Mouse (Mus musculus) right cerebral cortex, adult 2 months (tissue): Measurements from ENCODE around the gene Tat.
"Not testable (repeated sequence)": the region's sequence is repeated elsewhere in the genome, so short reads cannot be mapped to it uniquely, and the experiment has no call there.

ENCODE experiments used
- DNase-seq, 2 experiments: peaks; one replicate each; pipeline ENCODE4 v3.0.0; 2021 to 2022; ENCODE audit warnings: low spot score in 2 of 2

Tat gene

DNA sequence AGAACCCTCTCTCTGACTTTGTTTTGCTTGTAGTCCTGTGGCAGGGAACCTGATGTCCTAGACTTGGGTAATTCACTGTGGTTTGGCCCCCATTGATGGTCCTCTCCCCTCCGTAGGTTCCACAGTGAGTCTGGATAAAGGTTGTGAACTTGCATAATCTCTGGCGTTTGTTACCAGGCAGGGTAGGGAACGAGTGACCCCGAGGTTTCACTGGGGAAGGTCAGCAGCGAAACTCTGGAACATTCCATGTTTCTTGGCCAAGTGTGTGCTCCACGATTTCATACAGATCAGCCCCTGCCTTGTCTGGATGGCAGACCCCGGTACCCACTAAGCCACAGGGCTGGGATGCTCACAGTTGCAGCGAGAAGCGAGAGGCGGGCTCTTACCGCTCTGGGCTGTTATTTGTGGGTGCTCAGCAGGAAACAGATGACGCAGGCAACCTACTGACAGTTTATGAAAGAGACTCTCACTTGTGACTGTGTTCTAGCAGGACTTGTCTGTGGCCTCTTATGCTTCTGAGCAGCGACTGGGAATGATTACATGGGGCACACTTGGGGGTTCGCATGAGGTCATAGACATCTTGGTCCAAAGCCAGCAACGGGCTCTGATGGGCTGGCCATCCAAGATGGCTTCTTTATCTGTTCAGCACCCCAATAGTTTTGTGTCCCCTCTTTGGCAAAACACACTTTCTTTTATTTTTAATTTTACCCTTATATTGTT is 7.7 kb upstream of the Tat start:
- DNase-seq, result no peak

DNA sequence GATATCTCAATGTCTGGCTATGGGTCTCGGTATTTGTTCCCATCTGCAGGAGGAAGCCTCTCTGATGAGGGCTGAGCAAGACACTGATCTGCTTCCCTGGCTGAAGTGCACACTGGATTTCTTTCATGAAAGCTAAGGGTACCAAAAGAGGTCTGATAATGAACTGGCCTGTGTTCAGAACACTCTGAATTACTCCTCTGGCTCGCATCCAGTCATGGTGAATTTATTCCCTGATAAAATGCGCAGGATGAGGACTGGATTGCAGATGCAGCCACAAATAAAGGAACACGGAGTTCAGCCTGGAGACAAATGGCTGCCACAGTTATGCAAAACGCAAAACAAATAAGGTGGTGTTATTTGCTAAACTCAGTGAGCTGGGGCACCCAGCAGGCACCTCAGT is 6.3 kb upstream of the Tat start:
- DNase-seq, result no peak

DNA sequence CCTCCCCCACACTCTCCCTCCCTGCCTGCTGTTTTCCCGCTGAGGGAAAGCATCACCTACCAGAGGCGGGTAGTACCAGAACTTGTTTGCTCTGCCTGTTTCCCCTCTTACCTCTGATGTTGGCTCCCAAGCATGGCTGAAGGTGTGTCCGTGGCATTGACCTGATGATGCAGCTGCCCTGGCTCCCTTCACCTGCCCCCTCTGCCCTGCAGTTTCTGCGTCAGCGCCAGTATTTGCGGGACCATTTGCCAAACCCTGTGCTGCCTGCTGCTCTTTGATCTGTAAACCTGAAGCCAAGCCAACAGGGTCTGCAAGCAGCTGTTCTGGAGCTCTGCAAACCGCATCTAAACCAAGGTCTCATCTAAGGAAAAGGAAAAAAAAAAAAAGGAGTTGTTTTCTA is 3.9 kb upstream of the Tat start:
- DNase-seq, result no peak

DNA sequence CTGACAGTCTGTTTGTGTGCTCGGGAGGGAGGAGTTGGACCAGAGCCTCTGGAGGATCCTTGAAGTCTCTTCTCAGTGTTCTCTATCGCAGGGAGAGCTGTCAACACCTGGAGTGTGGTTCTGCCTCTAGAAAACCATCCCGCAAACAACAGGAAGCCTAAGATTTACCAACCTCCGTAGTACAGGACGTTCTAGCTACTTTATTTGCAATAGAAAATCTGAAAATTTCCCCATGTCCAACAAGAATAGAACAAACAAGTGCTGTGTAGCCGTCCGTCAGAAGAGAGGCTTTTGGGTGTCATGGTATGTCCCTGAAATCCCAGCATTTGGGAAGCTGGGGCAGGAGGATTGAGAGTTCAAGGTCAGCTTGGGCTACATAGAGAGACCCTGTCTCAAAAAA is 2.5 kb upstream of the Tat start:
- DNase-seq, result no peak

DNA sequence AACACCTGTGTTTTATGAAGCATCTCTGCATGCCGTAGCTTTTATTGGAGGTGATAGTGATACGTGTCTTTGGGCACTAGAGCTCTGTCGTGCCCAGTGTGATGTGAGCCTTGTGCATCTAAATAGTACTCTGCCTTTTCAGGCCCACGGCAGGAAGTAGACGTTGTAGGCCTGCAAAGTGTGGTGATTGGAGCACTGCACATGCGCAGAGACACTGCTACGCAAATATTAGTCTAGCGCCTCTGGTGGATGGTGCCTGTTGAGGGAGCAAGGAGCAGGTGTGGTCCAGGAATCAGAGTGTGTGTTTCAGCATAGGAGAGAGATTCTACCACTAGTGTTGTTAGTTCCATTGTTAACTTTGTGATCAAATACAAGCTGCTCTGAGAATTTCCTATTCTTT is 1.1 kb upstream of the Tat start:
- no peak for DNase-seq

DNA sequence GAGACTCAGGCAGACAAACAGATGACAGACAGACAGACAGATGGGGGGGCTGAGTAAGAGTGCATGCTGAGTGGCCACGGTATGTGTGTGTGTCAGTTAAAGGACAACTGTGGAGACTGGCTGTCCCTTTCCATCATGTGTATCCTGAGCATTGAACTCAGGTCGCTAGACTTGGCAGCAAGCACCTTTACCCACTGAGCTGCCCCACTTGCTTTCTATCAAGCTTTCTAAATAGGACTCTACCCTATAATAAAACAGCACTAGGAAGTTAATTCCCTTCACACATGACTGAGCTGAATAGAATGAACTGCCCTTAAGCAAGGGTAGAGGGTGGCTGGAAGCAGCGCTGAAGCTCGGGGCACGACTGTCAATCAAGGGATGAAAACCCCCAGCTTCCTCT is 1.9 kb downstream of the Tat start:
- DNase-seq, result no peak

DNA sequence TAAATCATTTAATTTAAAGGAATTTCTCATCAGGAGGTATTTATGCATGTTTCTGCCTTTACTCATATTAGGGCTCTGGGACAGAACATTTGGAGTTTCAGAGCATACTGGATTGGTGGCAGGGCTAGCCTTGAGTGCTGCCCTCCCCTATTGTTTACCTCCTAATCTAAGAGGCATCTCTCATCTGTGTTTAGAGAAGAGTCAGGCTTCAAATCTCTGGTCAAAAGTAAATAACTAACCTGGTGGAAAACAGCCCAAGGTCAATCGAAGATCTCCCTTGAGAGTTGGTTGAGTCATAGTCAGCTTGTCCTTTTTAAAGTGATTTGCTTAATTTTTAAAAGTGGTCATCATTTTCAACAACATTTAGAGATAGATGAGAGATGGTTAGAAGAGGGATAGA is 2.7 kb downstream of the Tat start:
- DNase-seq, result no peak

DNA sequence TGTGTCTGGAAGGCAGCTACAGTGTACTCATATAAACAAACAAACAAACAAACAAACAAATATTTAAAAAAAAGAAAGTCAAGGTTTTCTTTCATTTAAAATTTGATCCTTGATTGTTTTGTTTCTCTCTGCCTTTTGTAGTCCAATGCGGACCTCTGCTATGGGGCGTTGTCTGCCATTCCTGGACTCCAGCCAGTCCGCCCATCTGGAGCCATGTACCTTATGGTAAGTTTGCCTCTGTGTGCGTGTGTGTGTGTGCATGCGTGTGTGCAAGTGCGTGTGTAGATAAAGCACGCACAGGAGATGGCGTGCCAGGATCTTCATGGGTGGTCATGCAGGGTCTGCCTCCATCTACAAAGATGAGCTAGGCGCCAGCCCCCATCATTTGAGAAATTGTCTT is 7.1 kb downstream of the Tat start:
- DNase-seq, result no peak

DNA sequence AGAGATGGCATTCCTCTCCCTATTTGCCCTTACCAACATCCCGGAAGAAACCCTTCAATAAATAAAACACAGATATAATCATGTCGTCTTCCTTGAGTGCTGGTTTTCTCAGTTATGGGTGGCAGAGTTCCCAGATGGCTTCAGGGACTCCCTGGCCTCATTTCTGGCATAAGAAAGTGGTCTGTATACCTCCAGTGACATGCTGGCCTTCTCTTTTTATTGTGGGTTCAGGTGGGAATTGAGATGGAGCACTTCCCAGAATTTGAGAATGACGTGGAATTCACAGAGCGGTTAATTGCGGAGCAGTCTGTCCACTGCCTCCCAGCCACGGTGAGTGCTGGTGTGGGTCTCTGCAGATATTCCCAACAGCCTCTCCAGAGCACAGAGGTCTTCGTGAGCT is 7.8 kb downstream of the Tat start:
- no peak for DNase-seq

DNA sequence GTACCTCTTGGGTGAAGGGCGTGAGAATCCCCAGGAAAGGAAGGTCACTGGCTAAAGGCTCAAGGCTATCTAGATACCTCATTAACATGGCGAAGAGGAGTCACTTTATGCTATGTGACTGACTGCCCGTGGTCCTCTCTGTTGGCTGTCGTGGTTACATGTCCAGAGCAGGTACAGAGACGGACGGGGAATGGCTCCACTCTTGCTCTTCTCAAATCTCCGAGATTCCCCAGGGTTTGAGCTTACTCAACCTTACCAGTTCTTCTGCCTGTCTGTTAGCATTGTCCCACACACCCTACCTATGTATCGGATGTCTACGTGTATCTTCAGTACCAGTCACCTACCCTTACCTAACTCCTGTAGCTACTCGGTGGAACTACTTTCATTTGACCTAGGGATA is 9.7 kb downstream of the Tat start:
- no peak for DNase-seq

DNA sequence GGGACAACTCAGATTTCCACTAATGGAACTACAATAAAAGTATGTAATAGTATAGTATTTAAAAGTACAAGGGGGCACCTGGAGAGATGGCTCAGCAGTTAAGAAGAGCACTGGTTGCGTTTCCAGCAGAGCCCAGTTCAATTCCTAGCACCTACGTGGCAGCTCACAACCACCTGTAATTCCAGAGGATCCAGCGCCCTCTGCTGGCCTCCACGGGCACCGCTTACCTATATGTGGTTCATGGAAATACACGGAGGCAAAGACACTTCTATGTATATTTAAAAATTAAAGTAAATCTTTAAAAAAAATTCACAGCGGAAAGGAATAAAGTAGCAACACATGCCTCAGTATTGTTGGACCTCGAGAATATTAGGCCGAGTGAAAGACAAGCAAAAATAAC is 12.7 kb downstream of the Tat start:
- DNase-seq, result no peak

DNA sequence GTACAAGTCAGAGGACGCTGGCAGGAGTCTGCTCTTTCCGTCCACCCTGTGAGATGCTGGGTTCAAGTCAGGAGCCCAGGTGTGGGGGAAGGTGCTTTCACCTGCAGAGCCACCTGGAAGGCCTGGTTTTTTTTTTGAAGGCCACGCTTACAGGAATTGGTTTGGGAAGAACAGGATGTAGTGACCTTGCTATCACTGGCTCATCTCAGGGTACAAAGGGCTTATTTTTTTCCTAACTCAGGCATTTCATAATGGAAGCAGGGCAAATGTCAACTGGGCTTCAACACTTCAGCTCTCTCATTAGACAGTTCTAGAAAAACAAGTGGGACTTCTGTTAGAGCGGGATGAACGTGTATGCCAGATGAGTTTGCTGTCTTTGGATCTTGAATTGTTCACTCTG is 14.1 kb downstream of the Tat start:
- no peak for DNase-seq

DNA sequence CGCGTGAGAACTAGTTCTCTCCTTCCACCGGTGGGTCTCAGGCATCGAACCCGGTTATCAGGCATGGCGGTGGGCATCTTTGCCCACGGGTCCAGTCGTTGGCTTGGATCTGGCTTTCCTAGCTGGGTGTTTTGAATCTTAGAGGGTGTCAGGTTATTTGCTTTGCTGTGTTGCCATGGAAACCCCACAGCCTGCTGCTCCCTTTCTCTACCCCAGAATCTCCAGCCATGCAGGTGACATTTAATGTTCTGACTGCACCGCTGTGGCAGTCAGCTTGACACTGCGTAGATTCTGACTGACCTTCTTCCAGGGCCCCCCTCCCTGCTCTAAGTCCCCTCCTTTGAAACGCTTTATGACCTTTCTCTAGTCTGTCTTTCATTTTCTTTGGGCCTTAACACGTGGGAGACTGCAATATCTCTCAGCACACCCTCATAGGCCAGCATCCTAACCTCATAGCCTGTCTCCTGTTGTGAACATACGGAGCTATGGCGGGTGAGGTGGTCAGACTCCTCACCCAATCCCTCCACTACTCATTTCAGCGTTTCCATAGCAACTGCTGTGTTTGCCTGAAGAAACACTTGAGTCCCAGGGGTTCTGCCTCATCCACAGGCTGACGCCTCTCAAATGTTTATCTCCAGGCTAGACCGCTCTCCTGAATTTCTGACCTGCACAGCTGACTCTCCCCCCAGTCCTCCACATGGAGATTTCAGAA is 16.2 kb downstream of the Tat start:
- DNase-seq, result peak; percentile 25 to 34

DNA sequence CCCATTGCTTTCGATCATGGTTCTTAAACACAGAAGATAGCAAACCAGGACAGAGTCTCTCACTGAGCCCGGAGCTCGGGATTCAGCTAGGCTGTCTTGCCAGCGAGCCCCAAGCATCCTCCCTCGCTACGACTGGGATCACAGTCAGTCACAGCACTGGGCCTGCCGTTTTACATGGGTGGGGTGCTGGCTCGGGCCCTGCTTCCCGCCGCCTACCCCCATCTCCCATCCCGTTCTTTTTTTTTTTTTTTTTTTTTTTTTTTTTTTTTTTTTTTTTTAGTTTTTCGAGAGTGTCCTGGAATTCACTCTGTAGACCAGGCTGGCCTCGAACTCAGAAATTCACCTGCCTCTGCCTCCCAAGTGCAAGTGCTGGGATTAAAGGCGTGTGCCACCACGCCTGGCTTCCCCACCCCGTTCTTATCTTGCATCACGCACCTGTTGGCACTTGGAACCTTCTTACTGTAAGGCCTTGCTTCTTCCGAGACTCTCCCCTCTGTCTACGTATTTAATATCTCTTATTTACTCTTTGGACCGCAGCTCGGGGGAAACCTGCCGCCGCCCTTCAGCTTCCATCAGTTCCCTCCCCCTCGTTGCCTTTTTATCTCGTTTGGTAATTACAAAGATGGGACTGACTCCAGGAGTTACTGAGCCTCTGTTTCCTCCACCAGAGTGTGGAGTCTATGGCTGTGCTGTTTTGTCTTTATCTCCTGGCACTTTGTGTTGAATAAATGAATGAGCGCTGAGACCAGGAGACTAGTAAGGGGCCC is 18.2 kb downstream of the Tat start:
- DNase-seq, result no peak

DNA sequence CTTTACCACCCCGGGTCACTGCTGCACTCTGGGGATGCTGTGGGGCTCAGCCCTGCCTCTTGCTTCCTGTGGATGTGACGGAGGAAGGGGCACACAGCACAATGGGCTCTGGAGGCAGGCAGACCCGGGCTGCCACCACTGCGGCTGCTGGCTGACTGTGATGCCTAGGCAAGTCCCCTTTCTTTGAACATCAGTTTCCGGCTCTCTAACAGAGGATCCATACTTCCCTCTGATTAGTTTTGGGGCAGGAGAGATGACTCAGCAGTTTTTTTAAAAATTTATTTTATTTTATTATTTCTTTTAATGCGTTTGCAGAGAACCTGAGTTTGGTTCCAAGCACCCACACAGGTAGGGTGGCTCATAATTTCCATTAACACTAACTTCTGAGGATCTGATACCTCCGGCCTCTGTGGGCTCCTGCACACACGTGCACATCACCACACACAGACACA is 18.8 kb downstream of the Tat start:
- no peak for DNase-seq

DNA sequence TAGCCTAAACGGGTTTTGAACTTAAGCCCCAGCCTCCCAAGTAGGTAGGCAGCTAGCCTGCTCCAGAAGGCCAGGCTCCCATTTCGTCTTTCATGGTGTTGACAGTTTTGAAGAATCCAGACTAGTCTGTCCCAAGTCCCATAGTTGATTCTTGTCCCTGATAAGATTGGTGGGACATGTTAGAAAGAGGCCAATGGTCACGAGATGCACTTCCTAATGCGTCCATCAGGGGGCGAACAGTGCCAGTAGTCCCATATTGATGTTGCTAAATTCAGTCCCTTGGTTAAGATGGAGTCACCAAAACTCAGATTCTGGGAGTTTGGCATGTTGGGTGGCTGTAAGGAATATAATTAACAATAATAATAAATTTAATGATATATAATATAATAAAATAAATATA is 20.6 kb downstream of the Tat start:
- DNase-seq, result peak in 1 of 2 experiments; percentile 18

DNA sequence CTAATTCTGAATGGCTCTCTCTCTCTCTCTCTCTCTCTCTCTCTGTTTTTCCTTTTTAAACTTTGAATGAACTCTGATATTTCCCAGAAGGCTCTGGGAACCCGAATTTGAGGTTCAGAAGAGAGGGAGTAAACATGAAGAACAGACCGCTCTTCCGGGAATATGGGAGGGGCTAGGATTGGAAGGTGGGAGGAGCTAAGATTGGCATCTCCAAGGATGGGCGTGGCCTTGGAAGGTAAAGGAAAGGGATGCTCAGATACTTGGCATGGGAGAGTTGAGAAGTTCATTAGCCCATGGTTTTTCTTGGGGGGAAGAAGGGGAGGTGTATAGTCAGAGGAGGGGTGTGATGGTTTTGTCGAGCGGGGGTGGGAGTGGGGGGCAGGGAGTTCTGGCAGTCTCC is 31.8 kb downstream of the Tat start:
- DNase-seq, result no peak

DNA sequence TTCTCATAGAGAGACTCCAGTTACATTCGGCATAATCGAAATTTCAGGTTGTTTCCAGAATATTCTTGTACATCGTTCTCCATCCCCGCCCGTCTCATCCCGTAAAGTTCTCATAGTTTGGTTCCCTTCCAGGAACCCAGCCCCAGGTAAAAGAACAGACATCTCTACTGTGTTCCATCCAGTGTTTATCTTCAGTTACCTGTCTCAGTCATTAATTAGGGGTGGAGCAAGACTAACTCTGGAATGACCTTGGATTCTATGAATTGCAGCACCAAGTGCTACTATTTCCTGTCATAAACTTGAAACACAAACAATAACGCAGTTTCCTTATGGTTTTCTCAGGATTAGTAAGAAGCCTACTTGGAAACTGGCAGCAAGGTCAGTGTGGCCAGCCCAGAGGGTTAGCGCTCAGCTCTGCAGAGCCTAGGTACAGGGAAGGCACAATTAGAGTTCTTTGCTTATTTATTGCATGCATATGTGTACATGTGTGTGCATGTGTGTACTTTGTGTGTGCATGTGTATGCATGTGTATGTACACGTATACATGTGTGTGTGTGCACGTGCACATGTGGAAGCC is 32.6 kb downstream of the Tat start:
- DNase-seq, result no peak

DNA sequence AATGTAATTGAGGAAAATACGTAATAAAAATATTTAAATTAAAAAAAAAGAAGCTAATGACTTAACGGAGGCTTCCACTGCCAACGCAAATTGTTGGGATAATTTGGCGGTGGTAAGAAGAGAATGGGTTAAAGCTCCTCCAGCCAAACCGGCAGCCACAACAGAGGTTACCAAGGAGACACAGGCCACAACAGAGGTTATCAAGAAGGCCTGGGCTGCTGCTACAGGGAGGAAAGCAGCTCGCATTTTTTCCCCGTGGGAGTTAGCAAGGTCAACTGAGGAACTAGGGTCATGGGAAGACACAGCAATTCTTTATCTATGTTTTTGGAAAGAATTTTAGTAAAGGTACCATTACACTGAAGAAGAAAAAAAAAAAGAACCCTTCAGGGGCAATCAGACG is 43.5 kb downstream of the Tat start:
- not testable (repeated sequence) for DNase-seq

DNA sequence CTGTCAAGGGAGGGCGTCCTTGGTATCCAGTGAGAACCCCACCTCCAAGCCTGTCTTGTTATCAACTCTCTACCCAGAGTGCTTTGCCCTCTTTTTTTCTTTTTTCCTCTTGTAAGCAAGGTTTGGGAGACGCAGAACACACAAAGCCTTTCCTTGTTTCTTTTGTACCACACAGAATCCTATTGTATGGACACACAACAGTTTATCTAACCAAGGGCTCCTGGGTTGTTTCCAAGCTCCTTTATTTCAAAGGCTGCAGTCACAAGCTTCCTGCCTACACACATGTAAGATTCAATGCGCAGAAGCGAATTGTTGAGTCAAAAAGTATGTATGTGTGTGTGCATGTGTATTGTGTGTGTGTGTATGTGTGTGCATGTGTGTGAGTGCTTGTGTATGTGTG is 44.1 kb downstream of the Tat start:
- DNase-seq, result no peak

DNA sequence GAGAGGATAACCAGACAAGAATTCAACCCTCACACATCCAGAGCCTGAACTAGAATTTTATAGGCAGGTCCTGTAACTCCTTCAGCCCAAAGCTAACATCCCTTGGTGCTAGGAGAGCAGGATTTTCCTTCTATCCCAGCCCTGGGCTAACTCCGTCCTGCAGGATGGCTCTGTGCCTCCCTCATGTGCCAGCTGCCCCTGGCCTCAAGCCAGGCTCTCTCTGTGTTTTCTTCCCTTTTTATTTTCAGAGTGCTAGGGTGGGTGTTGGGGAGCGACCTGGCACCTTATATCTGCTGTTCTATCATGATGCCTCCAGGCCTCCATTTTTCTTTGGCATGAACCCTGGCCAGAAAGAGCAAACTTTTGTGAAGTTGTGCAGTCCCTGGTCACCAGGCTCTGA is 45.9 kb downstream of the Tat start:
- DNase-seq, result no peak

DNA sequence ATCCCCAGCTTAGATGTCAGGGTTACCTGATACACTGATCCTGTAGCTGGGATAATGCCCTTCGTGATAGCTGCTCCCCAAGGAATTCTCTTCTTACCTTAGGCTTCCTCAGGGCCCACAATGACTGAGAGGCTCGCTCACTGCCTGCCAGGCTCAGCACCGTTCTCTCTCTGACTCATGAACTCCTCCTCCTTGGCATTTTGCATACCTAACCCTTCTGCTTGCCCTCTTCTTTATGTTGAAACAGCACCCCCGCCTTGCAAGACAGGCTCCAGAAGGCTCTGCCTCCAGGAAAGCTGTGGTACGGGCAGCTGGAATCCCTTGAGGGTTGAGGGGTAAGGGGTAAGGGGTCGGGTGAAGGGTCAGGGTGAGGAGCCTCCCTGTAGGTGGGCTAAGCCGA is 49.0 kb downstream of the Tat start:
- peak in 1 of 2 experiments; percentile 8 for DNase-seq

DNA sequence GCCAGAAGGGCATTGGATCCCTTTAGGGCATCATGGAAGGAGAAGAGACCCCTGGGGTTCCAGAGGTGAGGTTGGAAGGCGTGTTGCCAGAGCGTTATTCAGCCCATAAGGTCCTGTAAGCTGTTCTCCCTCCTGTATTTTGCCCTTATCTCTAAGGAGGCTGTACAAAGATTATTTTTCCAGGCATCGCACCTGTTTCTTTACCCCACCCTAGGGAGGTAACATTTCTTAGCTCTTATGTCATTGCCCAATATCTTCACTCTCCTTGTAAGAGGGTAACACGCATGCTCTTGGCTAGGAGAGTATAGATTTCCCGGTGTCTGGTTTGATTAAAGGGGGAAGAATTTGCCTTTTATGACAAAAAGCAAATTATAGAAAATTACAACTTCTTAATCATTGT is 49.4 kb downstream of the Tat start, which contains the start of gene Chst4:
Gene Chst4, minus strand, starts transcription at position 82 of the 400 bp plus-strand sequence.
- no peak for DNase-seq
